Mouse (Mus musculus): Measurements from ENCODE around the gene Wfdc3. TPM values are rescaled to one million over a fixed set of nuclear protein-coding genes. Genes with fewer than 3 reads are reported as not detected.
A peak's percentile ranks its signal among the peaks of the same experiment; 100 is the strongest.

The Wfdc3 gene
- polyA plus RNA-seq, 1 experiment from 2014 or later = 0.92 TPM

DNA sequence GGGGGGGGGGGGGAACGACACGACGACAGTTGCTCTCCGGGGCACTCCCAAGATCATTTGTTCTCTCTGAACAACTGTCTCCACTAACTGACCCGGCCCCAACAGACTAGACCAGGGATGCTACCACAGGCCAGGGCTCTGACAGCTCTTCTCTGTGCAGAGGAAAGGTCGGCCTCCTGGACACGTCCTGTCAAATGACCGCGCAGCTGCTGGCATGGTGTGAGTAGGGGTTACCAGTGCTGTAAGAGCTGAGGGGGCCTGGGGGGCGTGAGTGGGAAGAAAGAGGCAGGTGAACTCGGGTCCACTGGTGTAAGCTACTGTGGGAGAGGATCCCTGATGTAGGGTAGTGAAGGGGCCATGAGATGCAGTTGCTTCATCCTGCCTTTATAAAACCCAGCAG, 12.1 kb upstream of the Wfdc3 start:
- Histone ChIP-seq H3K9me3 (replicated peaks) (no peaks in the 10 kb centered on the region), H3K27ac (no peak overlapping the region), H3K9ac (no peak overlapping the region), H3K4me1 (no peaks in the 10 kb centered on the region), H3K36me3 (ENCODE audit: poor library complexity, severe bottlenecking) (peaks cover 98% of the 10 kb centered on the region), H3K4me2 (no peak overlapping the region), H3K4me3 (no peak overlapping the region), H3K27me3 (no peaks in the 10 kb centered on the region)
- 78% methylated on average over 11 of the region's 11 CpGs for WGBS
- no peak for ATAC-seq

GRCm38 (mm10) chr2:164754800-164755199, 9.1 kb upstream of the Wfdc3 start:
- Histone ChIP-seq H3K9me3 (replicated peaks) (no peaks in the 10 kb centered on the region), H3K36me3 (ENCODE audit: poor library complexity, severe bottlenecking) (peaks cover 98% of the 10 kb centered on the region), H3K27ac (no peak overlapping the region), H3K27me3 (no peaks in the 10 kb centered on the region), H3K9ac (no peak overlapping the region), H3K4me2 (no peak overlapping the region), H3K4me1 (no peaks in the 10 kb centered on the region), H3K4me3 (no peak overlapping the region)
- no peak for ATAC-seq
- 95% methylated on average over 2 of the region's 2 CpGs for WGBS

DNA sequence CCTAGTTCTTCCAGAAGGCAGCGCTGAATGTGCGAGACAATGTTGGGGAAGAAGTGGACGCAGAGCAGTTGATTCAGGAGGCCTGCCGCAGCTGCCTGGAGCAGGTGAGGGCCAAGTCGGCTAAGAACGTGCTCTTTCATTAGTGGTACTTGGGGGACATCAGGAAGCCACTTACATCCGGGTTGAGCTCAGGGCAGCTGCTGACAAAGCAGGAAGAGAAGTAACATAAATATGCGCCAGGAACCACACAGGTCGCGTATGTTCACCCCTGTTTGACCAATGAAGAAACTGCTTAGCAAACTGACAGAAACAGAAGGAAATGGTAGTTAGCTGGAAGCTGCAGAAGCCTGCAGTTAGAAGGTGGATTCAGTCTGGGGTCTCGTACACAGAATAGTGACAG, 8.4 kb upstream of the Wfdc3 start:
- Histone ChIP-seq H3K4me1 (no peaks in the 10 kb centered on the region), H3K9ac (no peak overlapping the region), H3K36me3 (ENCODE audit: poor library complexity, severe bottlenecking) (peaks cover 95% of the 10 kb centered on the region), H3K4me3 (no peak overlapping the region), H3K9me3 (replicated peaks) (no peaks in the 10 kb centered on the region), H3K27ac (no peak overlapping the region), H3K27me3 (no peaks in the 10 kb centered on the region), H3K4me2 (no peak overlapping the region)
- ATAC-seq = no peak
- 93% methylated on average over 11 of the region's 11 CpGs for WGBS

DNA sequence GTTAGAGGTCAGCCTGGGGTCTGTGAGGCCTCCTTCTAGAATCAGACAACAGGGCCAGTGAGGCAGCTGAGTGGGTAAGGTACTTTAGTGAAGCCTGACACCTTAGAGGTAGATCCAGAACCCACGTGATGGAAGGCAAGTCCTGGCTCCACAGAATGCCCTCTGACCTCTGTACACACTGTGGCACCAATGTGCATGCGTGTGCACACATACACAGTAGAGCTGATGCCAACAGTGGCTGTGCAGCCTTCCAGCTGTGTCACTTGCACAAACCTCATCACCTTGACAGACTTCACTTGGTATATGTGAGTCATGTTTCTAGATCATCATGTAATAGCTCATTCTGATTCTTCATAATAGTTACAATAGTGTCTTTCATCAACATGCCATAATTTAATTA, 6.7 kb upstream of the Wfdc3 start:
- Histone ChIP-seq H3K4me2 (no peak overlapping the region), H3K27me3 (no peaks in the 10 kb centered on the region), H3K4me1 (peaks cover 9% of the 10 kb centered on the region), H3K9me3 (replicated peaks) (no peaks in the 10 kb centered on the region), H3K27ac (no peak overlapping the region), H3K4me3 (no peak overlapping the region), H3K9ac (no peak overlapping the region), H3K36me3 (ENCODE audit: poor library complexity, severe bottlenecking) (peaks cover 95% of the 10 kb centered on the region)
- 88% methylated on average over 2 of the region's 2 CpGs for WGBS
- ATAC-seq = no peak

DNA sequence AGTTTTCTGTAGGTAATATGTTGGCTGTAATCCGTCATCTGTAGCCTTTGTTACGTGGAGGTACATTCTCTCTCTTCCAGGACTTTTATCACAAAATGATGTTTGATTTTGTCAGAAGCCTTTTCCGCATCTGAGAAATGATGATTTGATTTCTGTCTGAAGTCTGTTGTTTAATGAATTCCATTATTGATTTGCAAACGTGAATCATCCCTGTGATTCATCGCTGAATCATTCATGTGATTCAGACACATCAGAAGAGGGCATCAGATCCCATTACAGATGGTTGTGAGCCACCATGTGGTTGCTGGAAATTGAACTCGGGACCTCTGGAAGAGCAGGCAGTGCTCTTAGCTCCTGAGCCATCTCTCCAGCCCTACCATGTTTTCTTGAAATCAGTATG, 3.3 kb upstream of the Wfdc3 start:
- H3K27me3 ChIP-seq = no peaks in the 10 kb centered on the region
- 89% methylated on average over 6 of the region's 6 CpGs for WGBS
- peaks cover 28% of the 10 kb centered on the region for H3K4me1 ChIP-seq
- no peak overlapping the region for H3K4me2 ChIP-seq
- no peak overlapping the region for H3K27ac ChIP-seq
- no peak overlapping the region for H3K4me3 ChIP-seq
- peaks cover 63% of the 10 kb centered on the region for H3K36me3 ChIP-seq (ENCODE audit: poor library complexity, severe bottlenecking)
- no peak for ATAC-seq
- H3K9me3 ChIP-seq (replicated peaks) = no peaks in the 10 kb centered on the region
- H3K9ac ChIP-seq = no peak overlapping the region

GRCm38 (mm10) chr2:164748191-164748590, 2.5 kb upstream of the Wfdc3 start:
- Histone ChIP-seq H3K4me1 (peaks cover 28% of the 10 kb centered on the region), H3K4me3 (no peak overlapping the region), H3K36me3 (ENCODE audit: poor library complexity, severe bottlenecking) (peaks cover 55% of the 10 kb centered on the region), H3K9me3 (replicated peaks) (no peaks in the 10 kb centered on the region), H3K27me3 (no peaks in the 10 kb centered on the region), H3K4me2 (no peak overlapping the region), H3K27ac (no peak overlapping the region), H3K9ac (no peak overlapping the region)
- no peak for ATAC-seq
- 89% methylated on average over 4 of the region's 4 CpGs for WGBS

- Histone ChIP-seq H3K27me3 (no peaks in the 10 kb centered on the region), H3K9ac (peak overlapping the region; percentile 94), H3K27ac (no peak overlapping the region), H3K4me3 (peak overlapping the region; percentile 88), H3K4me1 (peaks cover 28% of the 10 kb centered on the region), H3K4me2 (peak overlapping the region; percentile 94), H3K36me3 (ENCODE audit: poor library complexity, severe bottlenecking) (peaks cover 41% of the 10 kb centered on the region), H3K9me3 (replicated peaks) (no peaks in the 10 kb centered on the region)
- 56% methylated on average over 8 of the region's 8 CpGs for WGBS
- no peak for ATAC-seq
These were observed 962 bp upstream of the Wfdc3 start for GRCm38 (mm10) chr2:164746693-164747092.

DNA sequence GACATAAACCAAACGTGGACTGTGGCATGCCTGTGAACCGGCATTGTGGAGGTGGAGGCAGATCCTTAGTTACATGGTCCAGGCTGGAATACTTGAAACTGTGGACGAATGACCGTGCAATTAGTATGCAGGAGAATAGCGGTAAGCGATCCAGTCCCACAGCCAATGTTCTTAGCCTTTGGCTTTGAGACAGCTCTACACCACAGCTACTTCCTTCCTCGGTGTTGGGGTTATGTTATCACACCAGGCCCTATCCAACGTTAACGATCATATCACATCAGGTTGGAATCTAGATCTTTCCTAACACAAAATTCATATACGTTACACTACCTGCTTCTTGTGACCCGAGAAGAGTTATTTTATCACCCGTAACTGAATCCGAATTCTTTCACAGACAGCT, 744 bp downstream of the Wfdc3 start:
- Histone ChIP-seq H3K4me2 (peak overlapping the region; percentile 94), H3K27me3 (no peaks in the 10 kb centered on the region), H3K36me3 (ENCODE audit: poor library complexity, severe bottlenecking) (peaks cover 24% of the 10 kb centered on the region), H3K9ac (peak overlapping the region; percentile 94), H3K27ac (no peak overlapping the region), H3K4me3 (peak overlapping the region; percentile 88), H3K4me1 (peaks cover 28% of the 10 kb centered on the region), H3K9me3 (replicated peaks) (no peaks in the 10 kb centered on the region)
- WGBS = 76% methylated on average over 13 of the region's 13 CpGs
- ATAC-seq = no peak

DNA sequence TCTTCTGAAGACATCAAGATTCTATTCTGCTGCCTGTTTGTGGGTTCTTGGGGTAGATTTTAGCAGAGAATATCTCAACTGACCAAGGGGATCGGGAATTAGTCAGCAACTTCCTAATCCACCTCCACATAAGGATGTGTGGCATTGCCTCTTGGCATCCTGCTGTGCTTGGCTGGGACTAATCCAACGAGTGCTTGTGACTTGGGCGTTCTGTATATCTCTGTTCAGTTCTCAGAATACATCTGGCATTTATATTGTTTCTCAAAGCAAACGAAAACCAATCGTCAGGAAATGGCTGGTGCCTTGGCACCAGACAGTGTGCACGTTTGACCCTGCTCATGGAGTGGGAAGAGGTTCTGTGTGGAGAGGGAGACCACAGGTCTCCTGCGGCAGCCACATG, 5.9 kb downstream of the Wfdc3 start:
- no peak for ATAC-seq
- 61% methylated on average over 7 of the region's 7 CpGs for WGBS
- Histone ChIP-seq H3K4me1 (peaks cover under 1% of the 10 kb centered on the region; the same call in 1 of the 2 replicates), H3K4me2 (no peak overlapping the region), H3K4me3 (no peak overlapping the region), H3K27me3 (no peaks in the 10 kb centered on the region; the same call in 1 of the 2 replicates), H3K9ac (no peak overlapping the region), H3K36me3 (ENCODE audit: poor library complexity, severe bottlenecking) (no peaks in the 10 kb centered on the region), H3K27ac (no peak overlapping the region), H3K9me3 (replicated peaks) (no peaks in the 10 kb centered on the region)

DNA sequence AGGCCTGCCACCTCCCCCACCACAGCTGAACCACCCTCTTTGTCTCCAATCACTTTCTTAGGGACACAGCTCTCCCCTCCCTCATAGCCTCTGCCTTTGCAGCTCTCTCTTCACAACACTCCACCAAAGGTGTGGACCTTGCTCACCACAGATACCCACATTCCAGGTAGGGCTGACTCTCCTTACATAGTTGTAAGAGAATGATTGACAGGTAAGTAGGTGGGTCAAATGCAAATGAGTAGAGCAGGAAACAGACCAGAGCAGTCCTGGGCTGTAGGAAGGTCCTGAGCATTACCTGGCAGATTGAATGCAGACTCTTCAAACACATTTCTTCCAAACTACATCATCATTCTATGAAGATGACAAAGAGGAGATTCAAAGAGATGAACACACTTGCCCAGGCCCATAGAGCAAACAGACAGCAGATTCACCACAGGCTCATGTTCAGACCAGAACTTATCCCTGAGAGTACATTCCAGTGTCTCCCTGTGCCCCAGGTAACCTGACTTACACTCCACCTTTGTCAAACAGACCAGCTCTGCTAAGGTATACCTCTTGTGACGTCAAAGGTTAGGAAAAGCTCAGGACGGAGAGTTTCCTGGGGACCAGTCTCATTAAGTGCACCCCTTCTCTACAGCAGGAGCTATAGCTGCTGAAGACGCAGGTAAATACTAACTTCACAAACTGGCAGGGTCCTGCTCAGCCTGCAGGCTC, 8.2 kb downstream of the Wfdc3 start:
- no peak overlapping the region for H3K4me2 ChIP-seq
- H3K9ac ChIP-seq = no peak overlapping the region
- H3K27ac ChIP-seq = no peak overlapping the region
- WGBS = 69% methylated on average over 3 of the region's 3 CpGs
- no peak overlapping the region for H3K4me3 ChIP-seq
- no peaks in the 10 kb centered on the region for H3K9me3 ChIP-seq (replicated peaks)
- ATAC-seq = no peak
- no peaks in the 10 kb centered on the region for H3K36me3 ChIP-seq (ENCODE audit: poor library complexity, severe bottlenecking)
- no peaks in the 10 kb centered on the region; the same call in 1 of the 2 replicates for H3K27me3 ChIP-seq
- no peaks in the 10 kb centered on the region for H3K4me1 ChIP-seq

DNA sequence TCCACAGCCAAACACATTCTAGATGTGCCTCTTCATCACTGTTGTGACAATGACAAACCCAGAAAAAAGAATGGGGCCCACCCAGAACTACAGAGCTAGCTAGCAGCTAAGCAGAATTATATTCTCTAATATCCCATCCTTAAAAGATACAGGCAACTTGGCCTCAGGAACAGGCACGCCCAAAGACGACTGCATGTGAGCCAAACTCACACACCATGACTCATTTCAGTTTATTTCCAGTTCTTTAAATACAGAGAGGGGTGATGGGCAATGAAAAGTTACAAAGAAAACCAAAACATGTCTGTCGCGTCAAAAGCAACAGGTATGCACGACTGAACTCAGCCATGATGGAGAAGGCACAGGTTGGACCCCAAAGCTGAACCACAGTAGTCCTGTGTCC, 10.3 kb downstream of the Wfdc3 start:
- Histone ChIP-seq H3K4me2 (no peak overlapping the region), H3K4me1 (no peaks in the 10 kb centered on the region), H3K9ac (no peak overlapping the region), H3K27ac (no peak overlapping the region), H3K9me3 (replicated peaks) (no peaks in the 10 kb centered on the region), H3K27me3 (no peaks in the 10 kb centered on the region; the same call in 1 of the 2 replicates), H3K36me3 (ENCODE audit: poor library complexity, severe bottlenecking) (no peaks in the 10 kb centered on the region), H3K4me3 (no peak overlapping the region)
- ATAC-seq = no peak
- 94% methylated on average over 5 of the region's 5 CpGs for WGBS

- H3K36me3 ChIP-seq (ENCODE audit: poor library complexity, severe bottlenecking) = no peaks in the 10 kb centered on the region
- no peak overlapping the region for H3K9ac ChIP-seq
- no peaks in the 10 kb centered on the region for H3K4me1 ChIP-seq
- no peaks in the 10 kb centered on the region for H3K9me3 ChIP-seq (replicated peaks)
- no peak overlapping the region for H3K27ac ChIP-seq
- WGBS = 80% methylated on average over 5 of the region's 5 CpGs
- H3K4me3 ChIP-seq = no peak overlapping the region
- no peaks in the 10 kb centered on the region; the same call in 1 of the 2 replicates for H3K27me3 ChIP-seq
- no peak for ATAC-seq
- H3K4me2 ChIP-seq = no peak overlapping the region
These were observed 10.9 kb downstream of the Wfdc3 start for GRCm38 (mm10) chr2:164734839-164735238.

DNA sequence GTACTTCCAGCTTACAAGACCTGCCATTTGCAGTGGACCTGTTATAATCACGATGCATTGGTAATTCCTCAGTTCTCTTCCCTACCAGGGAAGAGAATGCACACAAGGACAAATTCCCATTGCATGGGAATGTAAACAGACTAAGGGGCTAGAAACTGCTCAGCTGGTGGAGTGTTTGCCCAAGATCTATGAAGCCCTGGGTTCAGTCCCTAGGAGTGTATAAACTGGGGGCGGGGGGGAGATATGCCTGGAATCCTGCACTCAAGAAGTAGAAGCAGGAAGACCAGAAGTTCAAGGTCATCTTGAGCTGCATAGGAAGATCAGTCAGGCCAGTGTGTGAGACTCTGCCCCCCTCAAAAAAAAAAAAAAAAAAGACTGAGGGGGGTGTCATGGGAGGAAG, 12.5 kb downstream of the Wfdc3 start:
- no peak overlapping the region for H3K9ac ChIP-seq
- no peak overlapping the region for H3K4me2 ChIP-seq
- H3K9me3 ChIP-seq (replicated peaks) = no peaks in the 10 kb centered on the region
- H3K27me3 ChIP-seq = no peaks in the 10 kb centered on the region; the same call in 1 of the 2 replicates
- H3K36me3 ChIP-seq (ENCODE audit: poor library complexity, severe bottlenecking) = no peaks in the 10 kb centered on the region
- ATAC-seq = no peak
- H3K27ac ChIP-seq = no peak overlapping the region
- no peak overlapping the region for H3K4me3 ChIP-seq
- 90% methylated on average over 2 of the region's 2 CpGs for WGBS
- no peaks in the 10 kb centered on the region for H3K4me1 ChIP-seq

Data from forebrain, embryonic 13.5 days (tissue).